Mouse (Mus musculus) kidney, adult 18-20 months (tissue): ENCODE measurements at regions not wholly inside any gene's neighbourhood (a gene's known extent, or its start where the extent isn't known, plus 50 kb on each side); places are given as distances from the start of the nearest gene placed in this dataset.
A peak's percentile ranks its signal among the peaks of the same experiment; 100 is the strongest.

ENCODE experiments used
- DNase-seq: peaks from one replicate; pipeline ENCODE4 v3.0.0; 2021

GRCm38 (mm10) chr15:7006271-7006670, 84.1 kb upstream of the Lifr start:
- DNase-seq, result no peak

GRCm38 (mm10) chr15:7008725-7009380, 81.6 kb upstream of the Lifr start:
- no peak for DNase-seq

- no peak for DNase-seq
These were observed 79.3 kb upstream of the Lifr start for GRCm38 (mm10) chr15:7010966-7011695.

- DNase-seq, result no peak
These were observed 78.7 kb upstream of the Lifr start for GRCm38 (mm10) chr15:7011696-7012070.

GRCm38 (mm10) chr15:7012446-7012845, 78.0 kb upstream of the Lifr start:
- DNase-seq, result no peak

GRCm38 (mm10) chr15:7013047-7013446, 77.4 kb upstream of the Lifr start:
- DNase-seq, result no peak

GRCm38 (mm10) chr15:7014984-7015383, 75.4 kb upstream of the Lifr start:
- no peak for DNase-seq

- no peak for DNase-seq
These were observed 74.4 kb upstream of the Lifr start for GRCm38 (mm10) chr15:7016018-7016417.

- DNase-seq, result no peak
These were observed 73.1 kb upstream of the Lifr start for GRCm38 (mm10) chr15:7017281-7017845.

GRCm38 (mm10) chr15:7022660-7023059, 67.8 kb upstream of the Lifr start:
- DNase-seq, result no peak

GRCm38 (mm10) chr15:7025194-7025593, 65.2 kb upstream of the Lifr start:
- DNase-seq, result no peak

- no peak for DNase-seq
These were observed 58.9 kb upstream of the Lifr start for GRCm38 (mm10) chr15:7031297-7032043.

GRCm38 (mm10) chr15:7037475-7037874, 52.9 kb upstream of the Lifr start:
- DNase-seq, result no peak

- peak; percentile 33 for DNase-seq
These were observed 51.3 kb upstream of the Lifr start for GRCm38 (mm10) chr15:7039119-7039518.

- no peak for DNase-seq
These were observed 50.6 kb upstream of the Lifr start for GRCm38 (mm10) chr15:7039825-7040224.
